Mouse (Mus musculus): ENCODE measurements at regions not wholly inside any gene's neighbourhood (a gene's known extent, or its start where the extent isn't known, plus 50 kb on each side); places are given as distances from the start of the nearest gene placed in this dataset.

GRCm38 (mm10) chr15:56077838-56078567, 1399.4 kb downstream of the Slc22a22 start:
- no peaks in the 10 kb centered on the region for H3K79me2 ChIP-seq (replicated peaks; ENCODE audit: control insufficient read depth, extremely low read depth, insufficient read depth, poor library complexity, severe bottlenecking)
- no peak overlapping the region for H3K9ac ChIP-seq (ENCODE audit: insufficient read depth, low read depth)
- H3K27me3 ChIP-seq (replicated peaks): no peaks in the 10 kb centered on the region
- H3K4me2 ChIP-seq (ENCODE audit: insufficient read depth, low read depth, poor library complexity, severe bottlenecking): no peak overlapping the region
- no peak overlapping the region for H3K4me3 ChIP-seq (replicated peaks in 1 of 3; ENCODE audit: low read depth in 2 of 3, low read length in 2 of 3, poor library complexity in 1 of 3)
- DNase-seq (ENCODE audit: extremely low read depth): no peak
- H3K4me1 ChIP-seq (ENCODE audit: control insufficient read depth in 1 of 2, insufficient read depth in 2 of 2): no peaks in the 10 kb centered on the region
- in situ Hi-C loops (cut with MboI; ENCODE audit: low pct_ligation_motif_present, low pct_unique_long_range_greater_than_20kb, low sequenced_read_pairs) (no loop called here), dilution Hi-C loops (cut with MboI; ENCODE audit: extremely low pct_ligation_motif_present, extremely low pct_unique_long_range_greater_than_20kb, low sequenced_read_pairs) (no loop called here)
- no peaks in the 10 kb centered on the region for H3K9me3 ChIP-seq (replicated peaks; ENCODE audit: low read length)
- H3K36me3 ChIP-seq (replicated peaks in 1 of 2; ENCODE audit: control insufficient read depth in 1 of 2, insufficient read depth in 1 of 2, low read length in 1 of 2): no peaks in the 10 kb centered on the region
- H3K27ac ChIP-seq (ENCODE audit: insufficient read depth, low read depth): no peak overlapping the region
- TF ChIP-seq ZC3H11A (IDR thresholded peaks at IDR 0.05; ENCODE audit: low read depth, low read length) (no peak), MAFK (IDR thresholded peaks at IDR 0.05; ENCODE audit: insufficient replicate concordance, low read length) (no peak), EP300 (IDR thresholded peaks at IDR 0.05; ENCODE audit: low read length) (no peak), TBP (conservative IDR thresholded peaks at IDR 0.05; ENCODE audit: low read depth, low read length) (no peak), CHD2 (IDR thresholded peaks at IDR 0.05; ENCODE audit: low read length) (no peak), IRF4 (IDR thresholded peaks at IDR 0.05; ENCODE audit: low read depth, low read length) (no peak), RCOR1 (conservative IDR thresholded peaks at IDR 0.05; ENCODE audit: low read depth, low read length) (no peak), CTCF (conservative IDR thresholded peaks at IDR 0.05 in 1 of 2, IDR thresholded peaks at IDR 0.05 in 1 of 2; ENCODE audit: low read depth in 2 of 2, low read length in 2 of 2) (no peak), MYC (IDR thresholded peaks at IDR 0.05; ENCODE audit: low read depth, low read length) (no peak), ELF1 (IDR thresholded peaks at IDR 0.05; ENCODE audit: low read depth, low read length) (no peak), E2F4 (IDR thresholded peaks at IDR 0.05; ENCODE audit: insufficient replicate concordance, low read depth, low read length) (no peak), RAD21 (IDR thresholded peaks at IDR 0.05; ENCODE audit: low read depth, low read length) (no peak), JUND (conservative IDR thresholded peaks at IDR 0.05; ENCODE audit: low read depth, low read length) (no peak), CHD1 (IDR thresholded peaks at IDR 0.05; ENCODE audit: low read depth, low read length) (no peak), BHLHE40 (IDR thresholded peaks at IDR 0.05; ENCODE audit: low read depth, low read length) (no peak), ZKSCAN1 (IDR thresholded peaks at IDR 0.05; ENCODE audit: borderline replicate concordance, low read depth, low read length) (no peak), KAT2A (IDR thresholded peaks at IDR 0.05; ENCODE audit: insufficient replicate concordance, low read length) (no peak)

GRCm38 (mm10) chr15:56077081-56077480, 1400.3 kb downstream of the Slc22a22 start:
- H3K4me3 ChIP-seq (replicated peaks in 1 of 3; ENCODE audit: low read depth in 2 of 3, low read length in 2 of 3, poor library complexity in 1 of 3): no peak overlapping the region
- no peak overlapping the region for H3K9ac ChIP-seq (ENCODE audit: insufficient read depth, low read depth)
- no peaks in the 10 kb centered on the region for H3K27me3 ChIP-seq (replicated peaks)
- no peaks in the 10 kb centered on the region for H3K4me1 ChIP-seq (ENCODE audit: control insufficient read depth in 1 of 2, insufficient read depth in 2 of 2)
- TF ChIP-seq UBTF (IDR thresholded peaks at IDR 0.05; ENCODE audit: low read depth, low read length) (no peak), SIN3A (IDR thresholded peaks at IDR 0.05; ENCODE audit: low read length) (no peak), POLR2AphosphoS2 (IDR thresholded peaks at IDR 0.05; ENCODE audit: low read depth, low read length) (no peak), MAFK (IDR thresholded peaks at IDR 0.05; ENCODE audit: insufficient replicate concordance, low read length) (no peak)
- dilution Hi-C loops (cut with MboI; ENCODE audit: extremely low pct_ligation_motif_present, extremely low pct_unique_long_range_greater_than_20kb, low sequenced_read_pairs): no loop called here
- no peak for DNase-seq (ENCODE audit: extremely low read depth)
- H3K27ac ChIP-seq (ENCODE audit: insufficient read depth, low read depth): no peak overlapping the region
- H3K4me2 ChIP-seq (ENCODE audit: insufficient read depth, low read depth, poor library complexity, severe bottlenecking): no peak overlapping the region
- in situ Hi-C loops (cut with MboI; ENCODE audit: low pct_ligation_motif_present, low pct_unique_long_range_greater_than_20kb, low sequenced_read_pairs): no loop called here
- no peaks in the 10 kb centered on the region for H3K9me3 ChIP-seq (replicated peaks; ENCODE audit: low read length)
- no peaks in the 10 kb centered on the region for H3K79me2 ChIP-seq (replicated peaks; ENCODE audit: control insufficient read depth, extremely low read depth, insufficient read depth, poor library complexity, severe bottlenecking)
- H3K36me3 ChIP-seq (replicated peaks in 1 of 2; ENCODE audit: control insufficient read depth in 1 of 2, insufficient read depth in 1 of 2, low read length in 1 of 2): no peaks in the 10 kb centered on the region

All from CH12.LX (cell line).